Mouse (Mus musculus) T-helper 17 cell (primary cell): ENCODE measurements around the gene Eps8l3.

Experiments used
- in situ Hi-C, 2 experiments: fragments of 300-600 bp; cut with MboI, MseI; formaldehyde crosslinking; loops; 1 replicate in 1 of 2; 2 replicates in 1 of 2; pipeline ENCODE4 v1.15.1; 2025; ENCODE audit warnings: high pct_unique_total_duplicates in 2 of 2

Gene Eps8l3

DNA sequence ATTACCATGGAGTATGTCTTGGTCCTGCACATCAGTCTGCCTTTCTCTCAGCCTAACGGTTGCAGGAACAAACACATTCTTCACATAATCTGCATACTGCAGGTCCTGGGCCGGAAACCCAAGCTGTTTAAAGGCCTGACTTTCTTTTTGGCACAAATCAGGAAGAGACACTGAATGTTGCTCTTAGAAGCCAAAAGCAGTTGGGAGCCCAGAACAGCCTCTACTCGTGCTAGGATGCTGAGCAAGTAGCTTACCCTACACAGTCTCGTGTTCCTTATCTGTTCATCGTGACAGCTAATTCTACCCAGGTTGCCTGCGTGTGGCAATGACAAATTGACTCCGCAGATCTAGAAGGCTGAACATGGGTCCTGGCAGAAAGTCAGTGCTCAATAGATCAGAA is 63.5 kb downstream of the Eps8l3 start:
- in situ Hi-C loops, result loop anchor here in 1 of 2 experiments (5.0 to 10.0 kb wide), 2 partner anchors 72 to 214 kb away; partner anchors contain the start of gene Gpr61

- in situ Hi-C loops, result loop anchor here in 1 of 2 experiments (5.0 to 10.0 kb wide), 2 partner anchors 71 to 214 kb away; partner anchors contain the start of gene Gpr61
Measured at GRCm38 (mm10) chr3:107941261-107941660, 64.2 kb downstream of the Eps8l3 start.
